Mouse (Mus musculus): ENCODE measurements around the gene Magi3.

The Magi3 gene

GRCm38 (mm10) chr3:104220295-104220965 is at the start of gene Magi3:
Gene Magi3, minus strand, starts transcription at chr3:104220374.
- peak; percentile 99 for DNase-seq

- DNase-seq, result no peak
Measured at GRCm38 (mm10) chr3:104264530-104265145, 44.5 kb upstream of the Magi3 start.

- no peak for DNase-seq
Measured at GRCm38 (mm10) chr3:104260221-104260620, 40.0 kb upstream of the Magi3 start.

- DNase-seq, result no peak
Measured at GRCm38 (mm10) chr3:104259168-104259567, 39.0 kb upstream of the Magi3 start.

- no peak for DNase-seq
Measured at GRCm38 (mm10) chr3:104257041-104257440, 36.9 kb upstream of the Magi3 start.

- peak; percentile 30 for DNase-seq
Measured at GRCm38 (mm10) chr3:104253760-104254159, 33.6 kb upstream of the Magi3 start.

- no peak for DNase-seq
Measured at GRCm38 (mm10) chr3:104247850-104248249, 27.7 kb upstream of the Magi3 start.

- no peak for DNase-seq
Measured at GRCm38 (mm10) chr3:104247057-104247456, 26.9 kb upstream of the Magi3 start.

- DNase-seq, result no peak
Measured at GRCm38 (mm10) chr3:104244373-104244772, 24.2 kb upstream of the Magi3 start.

- no peak for DNase-seq
Measured at GRCm38 (mm10) chr3:104243972-104244371, 23.8 kb upstream of the Magi3 start.

GRCm38 (mm10) chr3:104239785-104240184 is 19.6 kb upstream of the Magi3 start:
- DNase-seq, result no peak

- DNase-seq, result no peak
Measured at GRCm38 (mm10) chr3:104239376-104239775, 19.2 kb upstream of the Magi3 start.

GRCm38 (mm10) chr3:104237846-104238440 is 17.8 kb upstream of the Magi3 start:
- DNase-seq, result no peak

- DNase-seq, result no peak
Measured at GRCm38 (mm10) chr3:104236029-104236428, 15.9 kb upstream of the Magi3 start.

GRCm38 (mm10) chr3:104235099-104235498 is 14.9 kb upstream of the Magi3 start:
- DNase-seq, result no peak

- DNase-seq, result peak; percentile 21
Measured at GRCm38 (mm10) chr3:104233366-104234312, 13.5 kb upstream of the Magi3 start.

- DNase-seq, result peak; percentile 72
Measured at GRCm38 (mm10) chr3:104227438-104228111, 7.4 kb upstream of the Magi3 start.

- DNase-seq, result peak; percentile 21
Measured at GRCm38 (mm10) chr3:104226731-104227130, 6.6 kb upstream of the Magi3 start.

- no peak for DNase-seq
Measured at GRCm38 (mm10) chr3:104221156-104221555, 982 bp upstream of the Magi3 start.

- DNase-seq, result peak; percentile 59
Measured at GRCm38 (mm10) chr3:104219531-104220294, 461 bp downstream of the Magi3 start.

GRCm38 (mm10) chr3:104218926-104219325 is 1.2 kb downstream of the Magi3 start:
- peak; percentile 11 for DNase-seq

GRCm38 (mm10) chr3:104189823-104190222 is 30.4 kb downstream of the Magi3 start:
- DNase-seq, result no peak
